Mouse (Mus musculus): ENCODE measurements at regions not wholly inside any gene's neighbourhood (a gene's known extent, or its start where the extent isn't known, plus 50 kb on each side); places are given as distances from the start of the nearest gene placed in this dataset.

- Histone ChIP-seq H3K27me3 (ENCODE audit: poor library complexity, severe bottlenecking) (no peaks in the 10 kb centered on the region), H3K4me3 (no peak overlapping the region), H3K4me1 (no peaks in the 10 kb centered on the region), H3K9me3 (no peaks in the 10 kb centered on the region), H3K36me3 (replicated peaks) (no peaks in the 10 kb centered on the region), H3K27ac (no peak overlapping the region)
- no peak for DNase-seq (ENCODE audit: extremely low spot score, low spot score)
- 94% methylated on average over 17 of the region's 17 CpGs for WGBS
Measured at GRCm38 (mm10) chr10:23531964-23532758, 181.6 kb upstream of the Eya4 start.

- Histone ChIP-seq H3K4me3 (no peak overlapping the region), H3K27ac (no peak overlapping the region), H3K4me1 (no peaks in the 10 kb centered on the region), H3K9me3 (no peaks in the 10 kb centered on the region), H3K36me3 (replicated peaks) (no peaks in the 10 kb centered on the region), H3K27me3 (ENCODE audit: poor library complexity, severe bottlenecking) (no peaks in the 10 kb centered on the region)
- no peak for DNase-seq (ENCODE audit: extremely low spot score, low spot score)
- WGBS, result 91% methylated on average over 3 of the region's 3 CpGs
Measured at GRCm38 (mm10) chr10:23530715-23531114, 180.1 kb upstream of the Eya4 start.

GRCm38 (mm10) chr10:23526796-23527195 is 176.2 kb upstream of the Eya4 start:
- H3K27me3 ChIP-seq (ENCODE audit: poor library complexity, severe bottlenecking), result no peaks in the 10 kb centered on the region
- H3K27ac ChIP-seq, result no peak overlapping the region
- no peaks in the 10 kb centered on the region for H3K9me3 ChIP-seq
- no peaks in the 10 kb centered on the region for H3K4me1 ChIP-seq
- no peaks in the 10 kb centered on the region for H3K36me3 ChIP-seq (replicated peaks)
- no peak overlapping the region for H3K4me3 ChIP-seq
- DNase-seq (ENCODE audit: extremely low spot score, low spot score), result no peak

DNA sequence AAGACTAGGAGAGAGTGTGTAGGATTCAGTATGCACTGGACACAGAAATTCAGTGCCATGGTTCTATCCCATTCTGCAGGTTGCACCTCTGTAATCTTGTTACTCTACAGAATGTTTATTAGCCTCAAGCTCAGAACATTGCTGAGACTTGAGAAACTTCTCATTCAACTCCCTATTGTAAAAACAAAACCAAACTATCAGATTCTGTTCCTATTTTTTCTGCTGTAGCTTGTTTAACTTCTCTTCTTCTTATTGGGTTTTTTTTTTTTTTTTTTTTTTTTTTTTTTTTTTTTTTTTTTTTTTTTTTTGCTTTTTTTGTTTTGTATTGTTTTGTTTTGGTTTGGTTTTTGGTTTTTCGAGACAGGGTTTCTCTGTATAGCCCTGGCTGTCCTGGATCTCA is 172.1 kb upstream of the Eya4 start:
- Histone ChIP-seq H3K4me3 (no peak overlapping the region), H3K9me3 (no peaks in the 10 kb centered on the region), H3K36me3 (replicated peaks) (no peaks in the 10 kb centered on the region), H3K27ac (no peak overlapping the region), H3K4me1 (no peaks in the 10 kb centered on the region), H3K27me3 (ENCODE audit: poor library complexity, severe bottlenecking) (no peaks in the 10 kb centered on the region)
- no peak for DNase-seq (ENCODE audit: extremely low spot score, low spot score)
- 71% methylated on average over 1 of the region's 1 CpGs for WGBS

GRCm38 (mm10) chr10:23493647-23494046 is 143.1 kb upstream of the Eya4 start:
- Histone ChIP-seq H3K27me3 (ENCODE audit: poor library complexity, severe bottlenecking) (no peaks in the 10 kb centered on the region), H3K36me3 (replicated peaks) (no peaks in the 10 kb centered on the region), H3K4me1 (no peaks in the 10 kb centered on the region), H3K9me3 (no peaks in the 10 kb centered on the region), H3K4me3 (no peak overlapping the region), H3K27ac (no peak overlapping the region)
- no peak for DNase-seq (ENCODE audit: extremely low spot score, low spot score)
- WGBS, result 92% methylated on average over 7 of the region's 7 CpGs

DNA sequence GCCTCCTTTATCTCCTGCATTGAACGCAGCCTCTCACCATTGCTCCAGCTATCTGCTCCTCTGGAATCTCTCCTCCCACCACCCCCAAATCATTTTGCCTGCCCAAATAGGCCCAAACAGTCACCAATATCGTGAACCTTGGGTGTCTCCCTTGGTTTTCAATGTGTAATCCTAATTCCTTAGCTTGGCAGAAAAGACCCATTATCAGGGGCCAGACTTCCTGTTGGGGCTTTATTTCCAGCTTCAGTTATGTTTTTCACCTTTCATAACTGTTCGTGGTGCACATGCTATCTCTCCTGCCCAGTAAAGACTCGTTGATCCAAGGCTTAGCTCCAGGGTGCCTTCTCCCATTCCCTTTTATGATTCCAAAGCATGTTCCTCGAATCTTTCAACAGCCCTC is 142.4 kb upstream of the Eya4 start:
- Histone ChIP-seq H3K4me3 (no peak overlapping the region), H3K27me3 (ENCODE audit: poor library complexity, severe bottlenecking) (no peaks in the 10 kb centered on the region), H3K9me3 (no peaks in the 10 kb centered on the region), H3K27ac (no peak overlapping the region), H3K4me1 (no peaks in the 10 kb centered on the region), H3K36me3 (replicated peaks) (no peaks in the 10 kb centered on the region)
- WGBS, result 80% methylated on average over 5 of the region's 5 CpGs
- no peak for DNase-seq (ENCODE audit: extremely low spot score, low spot score)

DNA sequence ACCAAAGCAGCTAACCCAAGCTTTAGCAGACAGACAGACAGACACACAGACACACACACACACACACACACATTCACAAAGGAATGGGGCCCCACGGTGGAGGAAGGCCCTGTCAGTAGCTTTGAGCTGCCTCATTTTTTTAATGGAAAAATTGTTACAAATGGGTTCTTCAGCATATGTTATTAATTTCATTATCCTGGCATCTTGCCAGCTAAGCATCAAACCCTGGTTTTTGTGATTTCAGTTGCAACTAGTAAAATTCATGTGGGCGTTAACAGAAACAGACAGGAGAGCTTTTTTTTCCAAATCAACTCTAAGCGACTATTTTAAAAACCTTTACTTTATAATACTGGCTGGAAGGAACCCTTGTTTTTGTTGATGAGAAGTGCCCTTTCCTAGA is 138.4 kb upstream of the Eya4 start:
- Histone ChIP-seq H3K4me1 (no peaks in the 10 kb centered on the region), H3K27me3 (ENCODE audit: poor library complexity, severe bottlenecking) (no peaks in the 10 kb centered on the region), H3K27ac (no peak overlapping the region), H3K36me3 (replicated peaks) (no peaks in the 10 kb centered on the region), H3K9me3 (no peaks in the 10 kb centered on the region), H3K4me3 (no peak overlapping the region)
- DNase-seq (ENCODE audit: extremely low spot score, low spot score), result no peak
- WGBS, result 95% methylated on average over 3 of the region's 3 CpGs

DNA sequence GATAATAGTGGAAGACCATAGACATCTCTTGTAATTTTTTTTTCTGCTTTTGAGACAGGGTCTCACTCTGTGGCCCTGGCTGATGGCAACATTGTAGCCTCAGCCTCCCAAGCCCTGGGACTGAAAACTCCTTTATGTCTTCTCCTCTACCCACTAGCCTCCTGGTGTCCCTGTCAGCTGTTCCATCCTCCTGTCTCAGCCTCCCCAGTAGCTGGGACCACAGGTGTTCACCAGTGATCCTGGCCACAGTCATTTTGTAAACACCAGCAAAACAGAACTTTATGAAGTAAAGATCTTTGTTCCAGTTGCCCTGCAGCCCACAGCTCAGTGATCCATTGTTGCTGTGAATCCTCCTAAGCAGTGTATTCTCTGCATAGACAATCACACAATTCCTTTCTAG is 129.9 kb upstream of the Eya4 start:
- Histone ChIP-seq H3K4me3 (no peak overlapping the region), H3K27ac (no peak overlapping the region), H3K36me3 (replicated peaks) (no peaks in the 10 kb centered on the region), H3K9me3 (peaks cover 4% of the 10 kb centered on the region; the same call in 1 of the 2 replicates), H3K4me1 (no peaks in the 10 kb centered on the region), H3K27me3 (ENCODE audit: poor library complexity, severe bottlenecking) (no peaks in the 10 kb centered on the region)
- DNase-seq (ENCODE audit: extremely low spot score, low spot score), result no peak

- Histone ChIP-seq H3K9me3 (peaks cover 4% of the 10 kb centered on the region; the same call in 1 of the 2 replicates), H3K27me3 (ENCODE audit: poor library complexity, severe bottlenecking) (no peaks in the 10 kb centered on the region)
- 85% methylated on average over 2 of the region's 2 CpGs for WGBS
Measured at GRCm38 (mm10) chr10:23478902-23479301, 128.3 kb upstream of the Eya4 start.

GRCm38 (mm10) chr10:23477104-23477503 is 126.5 kb upstream of the Eya4 start:
- Histone ChIP-seq H3K27me3 (ENCODE audit: poor library complexity, severe bottlenecking) (no peaks in the 10 kb centered on the region), H3K27ac (no peak overlapping the region), H3K9me3 (peaks cover 4% of the 10 kb centered on the region; the same call in 1 of the 2 replicates), H3K4me1 (no peaks in the 10 kb centered on the region), H3K4me3 (no peak overlapping the region), H3K36me3 (replicated peaks) (no peaks in the 10 kb centered on the region)
- WGBS, result 89% methylated on average over 4 of the region's 4 CpGs
- no peak for DNase-seq (ENCODE audit: extremely low spot score, low spot score)

More at GRCm38 (mm10) chr10:23478902-23479301, 128.3 kb upstream of the Eya4 start:
- DNase-seq (ENCODE audit: extremely low spot score, low spot score), result no peak
- H3K36me3 ChIP-seq (replicated peaks), result no peaks in the 10 kb centered on the region
- H3K4me3 ChIP-seq, result no peak overlapping the region
- no peaks in the 10 kb centered on the region for H3K4me1 ChIP-seq
- no peak overlapping the region for H3K27ac ChIP-seq

DNA sequence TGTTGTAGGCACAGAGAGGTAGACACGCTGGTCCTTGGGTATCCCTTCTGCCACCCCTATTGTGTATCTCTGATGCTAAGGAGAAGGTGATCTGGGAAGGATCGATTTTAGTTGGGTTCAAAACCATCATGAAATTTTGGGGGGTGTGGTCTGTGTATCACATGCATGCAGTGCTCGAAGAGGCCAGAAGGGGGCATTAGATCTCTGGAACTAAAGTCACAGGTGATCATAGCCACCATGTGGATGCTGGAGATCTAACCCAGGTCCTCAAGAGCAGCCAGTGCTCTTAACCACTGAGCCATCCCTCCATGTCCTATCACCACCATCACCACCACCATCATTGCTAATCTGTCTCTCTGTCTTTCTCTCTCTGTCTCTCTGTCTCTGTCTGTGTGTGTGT is 100.4 kb upstream of the Eya4 start:
- Histone ChIP-seq H3K27me3 (ENCODE audit: poor library complexity, severe bottlenecking) (no peaks in the 10 kb centered on the region), H3K9me3 (no peaks in the 10 kb centered on the region; the same call in 1 of the 2 replicates), H3K36me3 (replicated peaks) (no peaks in the 10 kb centered on the region), H3K4me1 (peaks cover 15% of the 10 kb centered on the region), H3K4me3 (no peak overlapping the region), H3K27ac (no peak overlapping the region)
- WGBS, result 92% methylated on average over 3 of the region's 3 CpGs
- no peak for DNase-seq (ENCODE audit: extremely low spot score, low spot score)

- H3K4me1 ChIP-seq, result peaks cover 15% of the 10 kb centered on the region
- no peak for DNase-seq (ENCODE audit: extremely low spot score, low spot score)
- no peak overlapping the region for H3K4me3 ChIP-seq
- WGBS, result 95% methylated on average over 3 of the region's 3 CpGs
- no peaks in the 10 kb centered on the region for H3K36me3 ChIP-seq (replicated peaks)
- no peak overlapping the region for H3K27ac ChIP-seq
- no peaks in the 10 kb centered on the region; the same call in 1 of the 2 replicates for H3K9me3 ChIP-seq
- no peaks in the 10 kb centered on the region for H3K27me3 ChIP-seq (ENCODE audit: poor library complexity, severe bottlenecking)
Measured at GRCm38 (mm10) chr10:23450647-23450979, 100.0 kb upstream of the Eya4 start.

DNA sequence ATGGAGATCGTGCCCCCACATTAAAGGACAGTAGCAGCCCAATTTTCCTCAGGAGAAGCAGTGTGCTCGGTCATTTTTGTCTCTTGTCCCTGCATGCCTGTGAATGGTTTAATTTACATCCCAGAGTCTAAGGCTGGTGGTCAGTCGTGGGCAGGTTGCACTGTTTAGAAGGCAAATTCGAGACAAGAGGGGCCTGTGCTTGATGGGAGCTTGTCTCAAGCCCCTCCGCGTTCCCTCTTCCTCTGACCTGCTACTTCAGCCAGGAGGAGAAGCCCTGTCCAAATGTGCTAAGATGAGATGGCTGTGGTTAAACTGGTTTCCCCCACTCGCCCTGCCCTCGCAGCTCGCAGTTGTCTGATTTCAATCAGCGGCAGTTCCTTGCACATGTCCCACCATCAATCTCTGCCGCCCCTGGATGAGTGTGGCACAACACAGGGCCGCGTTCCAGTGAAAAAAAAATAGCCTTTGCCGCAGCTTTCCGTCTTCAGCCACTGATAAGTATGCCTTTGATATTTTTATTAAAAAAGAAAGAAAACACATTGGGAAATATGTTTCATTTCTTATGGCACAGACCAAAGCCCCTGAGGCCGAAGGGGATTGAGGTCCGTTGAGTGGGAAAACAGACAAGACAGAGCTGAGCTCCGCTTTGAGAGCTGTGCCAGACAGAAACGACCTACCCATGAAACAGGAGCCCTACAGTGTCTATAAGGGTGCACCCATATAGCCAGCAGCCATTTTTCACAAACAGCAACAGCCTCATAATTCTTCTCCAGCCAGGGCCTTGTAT is 99.5 kb upstream of the Eya4 start:
- no peak overlapping the region for H3K4me3 ChIP-seq
- WGBS, result 87% methylated on average over 19 of the region's 19 CpGs
- H3K9me3 ChIP-seq, result no peaks in the 10 kb centered on the region; the same call in 1 of the 2 replicates
- no peak for DNase-seq (ENCODE audit: extremely low spot score, low spot score)
- no peaks in the 10 kb centered on the region for H3K36me3 ChIP-seq (replicated peaks)
- H3K27me3 ChIP-seq (ENCODE audit: poor library complexity, severe bottlenecking), result no peaks in the 10 kb centered on the region
- H3K4me1 ChIP-seq, result peaks cover 15% of the 10 kb centered on the region
- H3K27ac ChIP-seq, result peak overlapping the region; percentile 17; the same call in 1 of the 2 replicates

Measured in forebrain, embryonic 10.5 days (tissue).